Mouse (Mus musculus): Measurements from ENCODE around the gene Gm14288. TPM values are rescaled to one million over a fixed set of nuclear protein-coding genes. Genes with fewer than 3 reads are reported as not detected.
"Not testable (repeated sequence)": the region's sequence is repeated elsewhere in the genome, so short reads cannot be mapped to it uniquely, and the experiment has no call there.

Gene Gm14288
- polyA plus RNA-seq (2015; fragmentation: Nextera tagmentation; extraction: Ambion mirVana) = 3.7 and 6.1 TPM in 2 replicates

- H3K27ac ChIP-seq (replicated peaks); H3K4me2 ChIP-seq; H3K36me3 ChIP-seq; H3K4me3 ChIP-seq; H3K9me3 ChIP-seq; H3K9ac ChIP-seq; H3K4me1 ChIP-seq; ATAC-seq (ENCODE audit: extremely low read depth, insufficient number of reproducible peaks, low FRiP score, low TSS enrichment); H3K27me3 ChIP-seq (replicated peaks): not testable (repeated sequence)
- no CpG with 5 or more reads among the region's 6 CpGs for WGBS
These were observed at the start of gene Gm14288 for GRCm38 (mm10) chr2:175800993-175801392. TSS of gene Gm14288 (minus strand) at chr2:175801093.

GRCm38 (mm10) chr2:175741237-175741636 is 59.7 kb downstream of the Gm14288 start, which contains the start of gene Gm2007:
TSS of gene Gm2007 (plus strand) at chr2:175741537.
- WGBS = no CpG with 5 or more reads among the region's 2 CpGs
- H3K36me3 ChIP-seq; H3K4me2 ChIP-seq; H3K9ac ChIP-seq; H3K27me3 ChIP-seq (replicated peaks); H3K9me3 ChIP-seq; H3K27ac ChIP-seq (replicated peaks); H3K4me3 ChIP-seq; ATAC-seq (ENCODE audit: extremely low read depth, insufficient number of reproducible peaks, low FRiP score, low TSS enrichment); H3K4me1 ChIP-seq: not testable (repeated sequence)

Other genes with a start within 250 kb of the Gm14288 start
- not detected in 2 replicates for gene Gm11007, start 157.1 kb downstream of the Gm14288 start, polyA plus RNA-seq (2015; fragmentation: Nextera tagmentation; extraction: Ambion mirVana)
- gene Zfp969, start 97.4 kb downstream of the Gm14288 start, polyA plus RNA-seq (2015; fragmentation: Nextera tagmentation; extraction: Ambion mirVana) = 16.4 and 26.3 TPM in 2 replicates
- gene Gm2007, start 59.6 kb downstream of the Gm14288 start, polyA plus RNA-seq (2015; fragmentation: Nextera tagmentation; extraction: Ambion mirVana) = not detected in 2 replicates
- gene Gm6710, start 68.1 kb upstream of the Gm14288 start, polyA plus RNA-seq (2015; fragmentation: Nextera tagmentation; extraction: Ambion mirVana) = 16.6 and 18.7 TPM in 2 replicates
- gene Zfp966, start 130.0 kb upstream of the Gm14288 start, polyA plus RNA-seq (2015; fragmentation: Nextera tagmentation; extraction: Ambion mirVana) = 1.7 and 1.8 TPM in 2 replicates
- gene Gm2026, start 164.2 kb upstream of the Gm14288 start, polyA plus RNA-seq (2015; fragmentation: Nextera tagmentation; extraction: Ambion mirVana) = 20.4 and 24.4 TPM in 2 replicates

All from heart, embryonic 13.5 days (tissue).